Mouse (Mus musculus) ZHBTc4 (cell line): Measurements from ENCODE around the gene Arsg.
A peak's percentile ranks its signal among the peaks of the same experiment; 100 is the strongest.

Experiments used
- DNase-seq: peaks from one replicate; pipeline ENCODE4 v3.0.0-alpha.2; 2011; ENCODE audit warnings: low read depth, low spot score

The Arsg gene

GRCm38 (mm10) chr11:109584843-109585713, 111.9 kb downstream of the Arsg start:
- peak; percentile 78 for DNase-seq

GRCm38 (mm10) chr11:109586424-109586823, 113.2 kb downstream of the Arsg start:
- no peak for DNase-seq

- no peak for DNase-seq
Observed at GRCm38 (mm10) chr11:109587019-109587418, 113.8 kb downstream of the Arsg start.

GRCm38 (mm10) chr11:109587638-109588374, 114.6 kb downstream of the Arsg start:
- no peak for DNase-seq

GRCm38 (mm10) chr11:109590012-109590411, 116.8 kb downstream of the Arsg start:
- no peak for DNase-seq

- DNase-seq = no peak
Observed at GRCm38 (mm10) chr11:109591511-109591910, 118.3 kb downstream of the Arsg start.

GRCm38 (mm10) chr11:109593200-109593981, 120.2 kb downstream of the Arsg start:
- DNase-seq = no peak

GRCm38 (mm10) chr11:109594761-109595160, 121.6 kb downstream of the Arsg start:
- DNase-seq = no peak

GRCm38 (mm10) chr11:109598778-109599570, 125.8 kb downstream of the Arsg start:
- DNase-seq = peak; percentile 28

GRCm38 (mm10) chr11:109607600-109607999, 134.4 kb downstream of the Arsg start:
- DNase-seq = no peak

- no peak for DNase-seq
Observed at GRCm38 (mm10) chr11:109608976-109609625, 135.9 kb downstream of the Arsg start.

GRCm38 (mm10) chr11:109610046-109610794, 137.0 kb downstream of the Arsg start:
- DNase-seq = no peak

GRCm38 (mm10) chr11:109610795-109611302, 137.7 kb downstream of the Arsg start:
- DNase-seq = no peak

GRCm38 (mm10) chr11:109611303-109612149, 138.4 kb downstream of the Arsg start, which contains the start of gene Wipi1:
TSS of gene Wipi1 (minus strand) at chr11:109611967.
- peak; percentile 99 for DNase-seq

- no peak for DNase-seq
Observed at GRCm38 (mm10) chr11:109612871-109613529, 139.8 kb downstream of the Arsg start.

GRCm38 (mm10) chr11:109615286-109615685, 142.1 kb downstream of the Arsg start:
- no peak for DNase-seq

GRCm38 (mm10) chr11:109616352-109616751, 143.2 kb downstream of the Arsg start:
- no peak for DNase-seq

- no peak for DNase-seq
Observed at GRCm38 (mm10) chr11:109616766-109617165, 143.6 kb downstream of the Arsg start.
